Mouse (Mus musculus) layer of hippocampus, adult 8-10 months (tissue): Measurements from ENCODE around the gene Smdt1. TPM values are rescaled to one million over a fixed set of nuclear protein-coding genes. Genes with fewer than 3 reads are reported as not detected.
"Not testable (repeated sequence)": the region's sequence is repeated elsewhere in the genome, so short reads cannot be mapped to it uniquely, and the experiment has no call there.

ENCODE experiments used
- DNase-seq, 2 experiments: peaks; one replicate each; pipeline ENCODE4 v3.0.0; 2022; ENCODE audit warnings: low spot score in 2 of 2
- total RNA-seq, 4 experiments: library from RNA; stranded (reverse); gene quantifications; 2 replicates each; pipeline ENCODE4 v1.2.4; 2022

The Smdt1 gene
- total RNA-seq, 4 experiments from 2014 or later = 123 to 145 (median 138) TPM

DNA sequence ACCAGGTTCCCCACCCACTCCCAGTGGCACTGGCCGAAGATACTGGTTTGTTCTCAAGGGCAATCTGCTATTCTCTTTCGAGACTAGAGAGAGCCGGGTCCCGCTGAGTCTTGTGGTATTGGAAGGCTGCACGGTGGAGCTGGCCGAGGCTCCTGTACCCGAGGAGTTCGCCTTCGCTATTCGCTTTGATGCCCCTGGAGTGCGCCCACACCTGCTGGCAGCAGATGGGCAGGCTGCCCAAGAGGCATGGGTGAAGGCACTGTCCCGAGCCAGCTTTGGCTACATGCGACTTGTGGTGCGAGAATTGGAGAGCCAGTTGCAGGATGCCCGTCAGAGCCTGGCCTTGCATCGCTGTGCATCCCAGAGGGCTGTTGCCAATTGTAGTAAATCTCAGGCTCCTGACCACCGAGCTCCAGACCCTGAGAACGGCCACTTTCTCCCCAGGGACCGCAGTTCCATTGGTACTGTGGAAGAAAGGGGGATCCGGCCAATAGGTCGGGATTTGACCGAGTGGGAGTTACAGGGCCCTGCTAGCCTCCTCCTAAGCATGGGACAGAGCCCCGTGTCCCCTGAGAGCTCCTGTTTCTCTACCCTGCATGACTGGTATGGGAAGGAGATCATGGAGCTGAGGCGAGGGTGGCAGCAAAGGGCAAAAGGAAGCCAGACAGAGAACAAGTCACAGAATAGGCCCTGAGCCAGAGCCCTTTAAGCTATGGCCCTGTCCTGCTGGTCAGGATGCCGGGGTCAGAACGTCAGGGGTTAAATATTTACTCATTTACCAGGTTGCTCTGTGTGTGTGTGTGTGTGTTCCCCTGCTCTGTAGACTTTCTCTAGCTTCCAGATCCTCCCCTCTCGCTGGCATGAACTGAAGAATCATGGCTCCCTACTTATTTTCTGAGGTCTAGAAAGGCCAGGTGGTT lies 4.9 kb downstream of the Smdt1 start:
- no peak for DNase-seq

DNA sequence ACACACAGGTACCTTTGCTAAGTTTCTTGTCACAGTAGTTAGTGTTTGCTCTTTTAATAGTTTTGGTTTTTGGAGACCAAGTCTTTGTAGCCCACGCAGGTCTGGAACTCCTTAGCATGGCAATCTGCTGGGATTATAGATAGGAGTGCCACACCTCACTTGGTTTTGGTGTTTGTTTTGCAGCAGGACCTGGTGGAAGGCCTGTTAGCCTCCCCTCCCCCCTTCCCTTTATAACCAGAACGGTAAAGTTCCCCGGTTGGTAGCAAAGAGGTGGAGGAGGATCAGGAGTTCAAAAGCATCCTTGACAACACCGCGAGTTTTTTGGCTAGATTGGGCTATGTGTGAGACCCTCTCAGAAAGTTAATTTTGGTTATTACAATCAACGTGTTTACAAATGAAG lies 6.2 kb downstream of the Smdt1 start:
- DNase-seq = no peak

DNA sequence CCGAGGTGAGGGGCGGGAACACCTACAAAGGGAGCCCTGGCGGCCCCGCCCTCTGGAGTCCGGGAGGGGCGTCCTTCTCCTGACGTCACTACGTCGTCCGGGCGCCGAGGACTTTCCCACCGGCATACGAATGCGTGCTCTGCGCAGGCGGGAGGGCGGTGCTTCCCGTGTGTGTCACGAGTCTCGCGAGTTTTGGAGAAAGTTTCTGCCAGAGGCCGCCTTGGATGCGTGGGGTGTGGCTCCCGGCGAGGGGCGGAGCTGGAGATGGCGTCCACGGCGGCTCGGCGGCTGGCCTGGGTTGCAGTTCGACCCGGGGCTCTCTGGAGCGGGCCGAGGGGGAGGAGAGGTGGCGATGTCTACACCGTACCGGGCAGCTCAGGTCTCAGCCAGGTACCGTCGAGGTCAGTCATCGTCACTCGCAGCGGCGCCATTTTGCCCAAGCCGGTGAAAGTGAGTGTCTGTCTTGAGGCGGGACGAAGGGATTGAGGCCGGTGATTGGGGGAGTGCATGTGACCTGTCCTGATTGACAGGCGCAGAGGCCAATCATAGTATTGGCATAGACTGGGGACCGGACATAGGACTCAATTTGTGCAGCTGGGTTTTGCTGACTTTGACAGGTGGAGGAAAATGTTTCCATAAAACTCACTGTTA lies 7.2 kb downstream of the Smdt1 start:
- DNase-seq = peak; percentile 97 to 99

DNA sequence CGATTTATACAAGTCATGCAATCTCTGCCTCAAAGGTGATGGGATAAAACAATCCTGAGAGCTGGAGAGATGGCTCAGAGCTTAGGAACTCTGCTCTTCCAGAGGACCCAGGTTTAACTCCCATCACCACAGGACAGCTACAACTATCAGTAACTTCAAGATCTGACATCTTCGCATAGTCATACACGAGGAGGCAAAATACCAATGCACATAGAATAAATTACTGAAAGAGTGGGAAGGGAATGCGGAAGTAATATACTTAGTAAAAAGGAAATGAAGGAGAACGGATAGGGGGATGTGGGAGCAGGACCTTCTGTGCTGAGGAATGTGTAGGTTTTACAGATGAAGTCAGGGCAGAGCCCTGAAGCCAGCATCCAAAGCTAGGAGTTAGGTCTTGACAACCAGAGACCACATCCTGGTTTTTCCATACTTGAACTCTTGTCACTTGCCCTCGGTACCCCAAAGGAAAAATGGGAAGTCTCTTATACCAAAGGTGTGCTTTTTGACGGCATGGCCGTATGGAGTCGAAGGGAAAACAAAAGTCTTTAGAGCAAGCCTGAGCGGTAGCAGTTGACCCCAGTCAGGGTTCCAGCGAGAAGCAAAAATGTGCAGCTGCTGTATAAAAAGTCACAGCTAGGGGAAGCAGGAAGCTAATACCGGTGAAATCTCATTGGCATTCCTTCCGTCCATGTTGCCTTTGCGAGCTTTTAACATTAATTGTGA lies 8.0 kb downstream of the Smdt1 start:
- DNase-seq = no peak

DNA sequence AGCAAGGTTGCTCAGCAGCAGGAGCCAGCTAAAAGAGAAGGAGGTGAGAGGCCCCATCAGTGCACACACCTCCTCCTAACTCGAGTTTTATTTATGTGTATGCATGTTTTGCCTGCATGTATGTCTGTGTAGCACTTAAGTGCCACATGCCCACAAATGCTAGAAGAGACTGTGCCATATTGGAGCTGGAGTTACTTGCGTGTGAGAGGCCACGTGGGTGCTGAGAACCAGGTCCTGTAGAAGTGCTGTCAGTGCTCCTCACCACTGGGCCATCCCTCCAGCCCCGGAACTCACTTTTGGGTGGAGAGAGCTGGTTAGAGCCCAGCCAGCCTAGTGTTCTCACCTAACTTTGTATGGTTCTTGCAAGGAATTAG lies 8.5 kb downstream of the Smdt1 start:
- no peak for DNase-seq

DNA sequence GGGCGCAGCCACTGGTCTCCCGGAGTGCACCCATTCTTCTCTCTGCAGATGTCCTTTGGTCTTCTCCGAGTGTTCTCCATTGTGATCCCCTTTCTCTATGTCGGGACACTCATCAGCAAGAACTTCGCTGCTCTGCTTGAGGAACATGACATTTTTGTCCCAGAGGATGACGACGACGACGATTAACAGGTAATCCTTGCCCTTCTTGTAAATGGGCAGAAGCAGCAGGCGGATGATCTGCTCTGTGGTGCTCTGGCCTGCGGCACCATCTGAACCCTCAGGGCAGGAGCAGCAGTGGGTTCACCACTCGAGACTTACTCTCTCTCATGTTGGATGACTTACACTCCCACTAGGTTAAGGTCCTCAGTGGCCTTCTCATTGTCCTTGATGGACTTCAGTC lies 9.1 kb downstream of the Smdt1 start:
- no peak for DNase-seq

DNA sequence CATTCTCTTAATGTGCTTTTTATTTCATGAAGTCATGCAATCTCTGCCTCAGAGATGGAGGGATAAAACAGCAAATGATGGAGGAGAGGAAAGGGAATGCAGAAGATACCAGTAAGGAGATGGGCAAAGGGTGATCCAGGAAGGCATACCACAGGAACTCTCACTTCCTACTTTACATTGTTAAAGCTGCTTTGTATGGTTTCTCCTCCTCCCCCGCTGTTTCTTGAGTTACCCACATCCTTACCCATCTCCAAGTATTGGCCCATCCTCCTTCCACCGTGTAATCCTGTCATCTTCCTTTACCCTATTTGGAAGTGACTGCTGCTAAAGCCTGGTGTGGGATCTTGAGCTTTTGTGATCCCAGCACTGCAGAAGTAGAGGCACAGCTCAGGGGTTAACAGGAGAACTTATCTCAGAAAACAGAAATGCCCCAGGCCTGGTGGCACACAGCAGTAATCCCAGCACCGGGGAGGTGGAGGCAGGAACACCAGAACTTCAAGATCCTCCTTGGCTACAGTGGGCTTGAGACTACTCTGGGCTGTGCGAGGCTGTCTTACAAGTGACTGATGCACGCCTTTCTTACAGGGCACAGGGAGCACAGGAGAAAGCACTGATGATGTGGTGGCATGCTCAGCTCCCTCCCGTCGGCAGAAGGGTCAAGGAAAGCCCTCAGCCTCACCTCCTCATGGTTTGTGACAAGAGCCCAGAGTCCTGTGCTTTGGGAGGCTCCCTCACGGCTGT lies 9.7 kb downstream of the Smdt1 start:
- DNase-seq = no peak

DNA sequence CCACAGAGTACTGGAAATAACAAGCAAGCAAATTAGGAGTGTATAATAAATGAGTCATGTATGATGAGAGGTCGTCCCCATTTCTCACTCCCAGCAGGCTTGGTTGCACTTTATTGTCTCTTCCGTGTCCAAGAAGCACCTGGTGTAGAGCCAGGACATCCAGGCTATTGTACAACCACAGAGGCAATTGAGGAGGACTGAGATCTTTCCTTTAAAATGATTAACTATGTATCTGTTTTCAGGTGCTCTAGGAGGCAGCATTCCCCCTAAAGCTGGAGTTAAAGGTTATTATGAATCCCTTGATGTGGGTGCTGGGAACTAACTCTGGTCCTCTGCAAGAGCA lies 10.2 kb downstream of the Smdt1 start:
- no peak for DNase-seq

DNA sequence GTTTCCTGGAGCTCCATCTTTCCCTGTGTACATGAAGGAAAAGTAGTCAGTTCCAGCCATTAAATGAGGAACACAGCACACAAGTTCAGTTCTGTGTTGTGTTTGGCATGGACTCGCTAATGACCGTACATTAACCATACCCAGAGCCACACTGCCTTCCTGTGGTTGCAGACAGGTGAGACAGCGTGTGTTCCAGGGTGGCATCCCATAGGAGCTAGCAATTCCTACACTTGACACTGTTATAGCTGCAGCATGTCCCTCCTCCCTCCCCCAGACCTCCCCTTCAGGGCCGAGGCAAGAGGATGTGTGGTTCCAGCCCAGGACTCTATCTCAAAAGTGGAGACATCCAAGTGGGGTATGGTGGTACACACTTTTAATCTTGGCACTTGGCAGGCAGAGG lies 11.6 kb downstream of the Smdt1 start:
- DNase-seq = no peak

DNA sequence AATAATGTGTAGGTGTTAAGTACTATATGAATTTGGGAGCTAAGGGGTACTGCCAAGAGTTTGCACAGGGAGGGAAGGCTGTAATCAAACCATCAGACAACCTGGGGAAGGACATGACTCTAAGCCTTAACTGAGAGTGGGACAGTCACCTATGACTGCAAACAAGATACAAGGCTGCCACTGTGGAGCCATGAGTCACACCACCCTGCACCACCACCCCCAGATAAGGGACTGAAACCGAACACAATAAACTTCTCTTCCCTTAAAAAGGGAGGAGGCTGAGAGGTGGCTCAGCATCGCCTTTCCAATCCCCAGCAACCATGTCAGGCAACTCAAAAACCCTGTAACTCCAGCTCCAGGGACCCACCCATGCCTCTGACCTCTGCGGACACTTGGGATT lies 12.7 kb downstream of the Smdt1 start:
- DNase-seq = no peak

DNA sequence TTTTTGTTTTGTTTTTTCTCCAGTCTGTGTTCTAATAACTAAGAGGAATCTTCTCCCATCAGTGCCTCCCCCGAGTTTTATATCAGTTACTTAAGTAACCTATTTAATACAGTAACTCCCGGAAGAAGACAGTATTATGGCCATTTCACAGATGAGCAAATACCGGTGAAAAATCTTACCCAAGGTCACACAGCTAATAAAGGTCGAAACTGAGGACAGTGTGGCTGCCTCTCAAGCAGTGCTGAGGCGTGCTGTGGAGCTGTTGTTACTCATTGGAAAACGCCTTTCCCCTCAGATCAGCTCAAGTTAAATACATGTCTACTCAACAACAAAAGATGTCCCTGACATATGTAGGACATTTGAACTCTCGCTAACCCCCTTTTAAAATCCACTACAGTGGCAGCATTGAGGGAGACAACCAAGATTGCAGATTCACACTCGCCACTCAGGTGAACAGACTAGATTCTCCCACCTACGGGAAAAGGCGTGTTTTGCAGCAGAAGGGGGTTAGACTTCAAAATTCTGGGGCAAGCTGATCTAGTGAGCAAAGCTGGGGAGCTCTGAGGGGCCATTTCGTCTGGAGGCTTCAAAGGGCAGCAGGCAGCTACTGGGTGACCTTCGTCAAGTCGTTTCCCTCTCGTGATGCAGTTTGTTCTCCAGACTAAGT lies 14.5 kb downstream of the Smdt1 start:
- no peak for DNase-seq

DNA sequence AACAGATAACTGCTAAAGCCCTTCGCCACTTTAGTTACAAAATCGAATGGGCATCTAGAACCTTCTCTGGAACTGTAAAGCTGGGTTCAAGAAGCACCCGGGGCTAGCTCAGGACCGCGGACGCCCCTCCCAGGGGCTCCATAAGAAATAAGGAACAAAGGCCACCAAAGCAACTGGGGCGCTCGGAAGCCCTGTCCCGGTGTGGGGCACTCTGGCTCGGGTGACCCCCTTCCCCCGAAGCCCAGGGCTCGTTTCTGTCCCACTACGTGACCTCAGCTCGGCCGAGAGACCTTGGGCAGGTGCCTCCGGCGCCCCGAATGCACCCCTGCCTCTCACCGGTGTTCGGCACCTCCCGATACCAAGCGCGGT lies 15.0 kb downstream of the Smdt1 start:
- no peak for DNase-seq

DNA sequence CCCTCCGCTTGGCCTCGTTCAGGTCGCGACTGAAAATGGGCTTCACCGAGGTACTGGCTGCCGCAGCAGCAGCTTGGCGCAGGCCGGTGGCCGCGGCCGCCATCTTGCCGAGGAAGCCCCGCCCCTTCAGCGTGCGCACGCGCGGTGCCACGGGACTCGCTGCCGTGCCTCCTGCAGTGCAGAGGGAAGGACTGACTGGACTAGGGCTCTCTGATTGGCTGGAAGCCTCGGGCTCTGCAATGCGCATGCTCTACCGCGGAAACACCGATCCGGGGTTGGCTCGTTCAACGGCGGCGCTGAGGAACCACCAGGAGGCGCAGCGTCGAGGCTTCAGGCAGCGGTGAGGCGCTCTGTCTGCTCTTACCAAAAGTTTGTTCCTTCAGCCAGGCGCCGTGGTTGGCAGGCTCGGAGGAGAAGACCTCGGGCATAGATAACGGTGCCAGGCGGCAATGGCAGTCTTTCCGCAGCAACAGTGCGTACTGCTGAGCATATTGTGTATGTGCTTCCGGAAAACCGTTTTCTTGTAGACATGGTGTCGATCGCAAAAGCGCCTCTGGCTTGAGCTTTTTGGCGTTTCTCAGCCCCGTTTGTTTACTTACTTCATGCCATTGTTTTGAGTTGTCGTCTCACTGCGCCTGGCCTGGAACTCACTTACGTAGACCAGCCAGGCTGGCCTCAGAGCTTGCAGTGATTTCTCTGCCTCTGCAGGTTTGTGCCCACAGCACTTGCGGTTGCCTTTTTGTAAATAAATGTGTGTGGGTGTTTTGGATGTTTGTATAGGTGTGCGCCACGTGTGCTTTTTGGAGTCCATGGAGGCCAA lies 15.6 kb downstream of the Smdt1 start, which contains the start of gene Ndufa6:
TSS of gene Ndufa6 (minus strand) at position 197 of the 820 bp plus-strand sequence.
- peak; percentile 96 to 97 for DNase-seq

DNA sequence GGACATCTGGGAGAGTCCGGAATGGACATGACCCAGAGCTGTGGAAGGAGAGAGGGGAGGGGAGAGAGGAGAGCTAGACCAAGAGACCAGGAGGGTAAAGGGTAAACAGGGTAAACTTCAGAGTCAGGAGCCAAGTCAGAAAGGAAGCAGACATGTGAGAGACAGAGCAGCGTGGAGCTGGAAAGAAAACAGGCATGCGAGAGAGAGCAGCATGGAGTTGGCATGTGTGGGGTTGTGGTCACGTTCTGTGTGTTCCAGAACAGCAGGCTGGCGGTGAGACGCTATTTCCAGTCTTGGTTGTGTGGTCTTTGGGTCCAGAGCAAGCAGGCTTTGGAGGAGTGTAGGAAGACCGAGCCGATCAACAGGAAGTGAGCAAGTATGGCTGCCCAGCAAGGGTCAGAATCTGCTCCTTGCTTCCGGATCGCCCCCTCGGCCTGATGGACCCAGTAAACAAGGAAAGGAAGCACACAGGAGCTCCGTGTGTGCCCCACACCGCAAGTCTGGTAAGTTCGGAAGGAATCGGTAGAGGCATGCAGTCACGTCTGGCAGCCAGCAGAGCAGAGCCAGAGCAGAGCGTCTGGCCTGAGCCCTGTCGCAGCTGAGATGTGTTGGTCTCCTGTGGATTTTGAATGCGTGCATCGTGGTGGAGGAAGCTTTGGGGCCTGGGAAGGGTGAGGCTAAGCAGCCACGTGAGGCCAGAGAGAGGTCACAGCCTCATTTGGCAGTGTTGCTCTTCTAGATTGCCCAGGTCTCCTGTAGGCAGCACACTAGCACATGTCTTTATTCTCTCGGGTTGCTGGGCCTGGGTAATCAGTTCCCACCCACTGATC lies 19.9 kb downstream of the Smdt1 start:
- no peak for DNase-seq

DNA sequence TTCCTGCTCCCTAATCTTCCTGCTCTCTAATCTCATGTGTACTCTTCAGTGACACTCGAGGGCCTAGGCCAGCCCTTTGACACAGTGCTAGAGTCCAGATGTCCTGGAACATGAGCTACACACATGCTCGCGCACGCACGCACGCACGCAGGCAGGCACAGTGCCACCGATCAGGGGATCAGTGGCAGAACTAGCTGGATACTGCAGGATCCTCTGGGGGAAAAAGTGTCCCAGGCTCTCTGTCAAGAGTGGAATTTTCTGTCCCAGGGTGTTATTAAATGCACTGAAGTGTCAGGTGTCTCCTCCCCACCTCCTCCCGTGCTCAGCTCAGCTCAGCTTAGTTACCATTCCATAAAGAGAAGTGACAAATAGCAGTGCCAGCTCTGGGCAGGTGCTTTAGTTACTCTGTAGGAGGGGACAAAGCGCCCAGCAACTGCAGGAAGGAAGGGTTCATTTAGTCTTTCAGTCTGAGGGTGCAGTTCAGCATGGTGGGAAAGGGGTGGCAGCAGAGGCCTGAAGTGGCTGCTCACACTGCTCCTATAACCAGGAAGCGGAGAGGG lies 22.8 kb downstream of the Smdt1 start:
- peak; percentile 2 to 4 for DNase-seq

DNA sequence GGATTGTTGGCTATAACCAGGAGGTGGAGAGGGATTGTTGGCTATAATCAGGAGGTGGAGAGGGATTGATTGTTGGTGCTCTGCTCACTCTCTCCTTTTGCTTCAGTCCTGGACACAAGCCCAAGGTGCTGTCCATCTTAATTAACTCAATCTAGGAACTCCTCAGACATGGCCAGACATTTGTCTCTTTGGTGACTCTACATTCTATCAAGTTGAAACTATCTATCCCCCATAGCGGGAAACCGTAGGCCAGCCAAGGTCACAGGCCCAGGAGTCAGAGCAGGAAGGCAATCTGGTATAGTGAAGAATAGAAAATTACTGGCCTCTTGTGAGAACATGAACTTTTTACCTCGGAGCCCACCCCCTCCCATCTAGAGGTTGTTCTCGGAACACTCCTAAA lies 23.5 kb downstream of the Smdt1 start:
- DNase-seq = no peak

DNA sequence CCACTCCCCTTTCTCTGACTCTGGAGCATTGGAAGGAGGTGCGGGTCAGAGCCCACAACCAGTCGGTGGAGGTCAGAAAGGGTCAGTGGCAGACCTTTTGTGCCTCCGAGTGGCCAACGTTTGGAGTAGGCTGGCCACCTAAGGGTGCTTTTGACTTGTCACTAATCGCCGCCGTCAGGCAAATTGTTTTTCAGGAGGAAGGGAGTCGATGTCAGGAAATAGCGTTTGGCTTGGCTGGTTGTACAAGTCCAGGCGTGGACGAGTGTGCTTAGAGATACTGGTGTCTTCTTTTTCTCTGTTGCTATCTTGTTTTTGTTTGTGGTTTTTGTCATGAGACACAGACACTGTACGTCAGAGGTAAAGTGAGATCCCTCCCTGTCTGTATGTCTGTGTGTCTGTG lies 25.0 kb downstream of the Smdt1 start:
- not testable (repeated sequence) for DNase-seq

DNA sequence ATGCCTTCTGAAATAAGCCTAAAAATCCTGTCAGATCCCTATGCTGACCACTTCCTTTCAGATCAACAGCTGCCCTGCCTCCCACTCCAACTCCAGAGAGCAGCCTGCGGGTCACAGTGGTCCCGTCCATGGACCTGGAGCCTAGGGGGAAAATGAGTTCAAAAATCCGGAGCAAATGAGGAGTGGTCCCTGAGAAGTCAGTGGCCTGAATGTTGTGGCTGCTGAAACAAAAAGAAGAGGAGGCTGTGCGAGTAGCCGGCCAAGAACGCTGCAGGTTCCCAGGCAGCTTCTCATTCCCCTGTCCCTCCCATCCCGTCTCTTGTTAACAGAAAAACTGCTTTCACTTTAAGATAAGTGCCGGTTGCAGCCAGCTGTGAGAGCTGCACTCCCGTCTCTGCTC lies 25.8 kb downstream of the Smdt1 start:
- DNase-seq = not testable (repeated sequence)

DNA sequence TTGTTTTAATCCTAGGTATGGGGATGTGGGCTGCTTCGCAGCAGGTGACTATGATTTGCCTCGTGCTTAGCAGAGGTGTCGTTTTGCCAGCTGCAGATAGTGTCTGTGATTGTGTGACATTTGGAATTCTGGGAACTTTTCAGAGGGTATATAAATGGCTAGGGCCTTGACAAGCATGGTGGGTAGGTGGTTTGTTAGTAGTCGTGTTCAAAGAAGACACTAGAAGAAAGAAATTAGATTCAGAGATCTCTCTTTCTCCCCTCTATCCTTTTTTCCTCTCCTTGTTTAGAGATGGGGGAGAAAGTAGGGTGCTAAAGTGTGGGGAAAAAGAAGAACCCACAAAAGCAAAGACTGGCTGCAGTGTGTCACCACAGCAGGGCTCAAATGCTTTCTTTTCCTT lies 29.4 kb downstream of the Smdt1 start:
- no peak for DNase-seq
